Mouse (Mus musculus) olfactory bulb, adult 2 months (tissue): ENCODE data around the gene Olfm2.

Experiments used
- CTCF ChIP-seq: fragments of 200-500 bp; IDR thresholded peaks from 2 replicates; pipeline ENCODE4 v1.5.1; 2012; ENCODE audit warnings: low read depth, mild to moderate bottlenecking, low read length, moderate library complexity; ENCODE audit not compliant: insufficient read depth
- POLR2A ChIP-seq: fragments of 200-500 bp; IDR thresholded peaks from 2 replicates; pipeline ENCODE4 v1.6.1; 2012; ENCODE audit warnings: mild to moderate bottlenecking, low read depth, low read length, moderate library complexity; ENCODE audit not compliant: insufficient read depth

DNA sequence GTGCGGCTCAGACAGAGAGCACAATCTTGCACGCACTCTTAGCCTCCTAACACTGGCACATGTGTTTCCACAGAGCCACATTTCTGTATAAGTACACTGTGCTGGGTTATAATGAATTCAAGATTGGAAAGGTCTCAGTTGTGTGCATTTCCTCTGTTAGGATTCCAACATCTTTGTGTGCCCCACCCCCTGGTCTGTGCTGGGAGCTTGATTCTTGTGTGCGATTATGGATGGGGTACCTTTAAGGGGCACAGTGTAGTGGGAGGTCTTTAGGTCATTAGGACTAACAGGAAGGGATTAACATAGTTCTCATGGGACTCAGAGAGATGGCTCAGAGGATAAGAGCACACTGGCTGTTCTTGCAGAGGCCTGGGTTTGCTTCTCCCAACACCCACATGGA lies 44.2 kb upstream of the Olfm2 start:
- TF ChIP-seq CTCF (no peak), POLR2A (no peak)
